Comparison of ENCODE assay signal across 28 mouse cellular contexts in genomic region chr14:12178645-12179044, GRCm38 (mm10).
"Had no signal": no experiment of that assay in that cellular context is flagged by ENCODE, and none has a peak within 500 bp of the region (broad histone marks: within the 10 kb centered on the region; RNA-seq: fewer than 3 reads in every experiment).

No protein-coding gene starts in this region.

- DNase-seq: gastrocnemius, adult 2 months; gastrocnemius, postnatal 10 days; gastrocnemius, postnatal 25 days; heart, postnatal 14 days; heart, postnatal 36 days; kidney, adult 18-20 months; kidney, adult 8-10 months; kidney, postnatal 10 days; kidney, postnatal 25 days; kidney, postnatal 4 days; liver; liver, embryonic 13.5 days; liver, postnatal 0 days had no signal

- ATAC-seq: forebrain, embryonic 16.5 days; hindbrain, embryonic 16.5 days; inflammation-experienced regulatory T-cells, adult 6 months; intestine, embryonic 15.5 days; intestine, postnatal 0 days; liver, postnatal 0 days had no signal

- H3K4me2 ChIP-seq: hindbrain, embryonic 12.5 days; hindbrain, embryonic 14.5 days; intestine, embryonic 15.5 days; limb, embryonic 12.5 days; liver, embryonic 11.5 days; liver, embryonic 13.5 days; liver, embryonic 15.5 days had no signal

- H3K27ac ChIP-seq: gastrocnemius, adult 2 months; heart, embryonic 10.5 days; hindbrain, embryonic 10.5 days; hindbrain, embryonic 12.5 days; hindbrain, embryonic 14.5 days; intestine, embryonic 15.5 days; left cerebral cortex, adult 2 months; limb, embryonic 10.5 days; limb, embryonic 12.5 days; liver, embryonic 13.5 days; liver, embryonic 15.5 days had no signal

- H3K36me3 ChIP-seq: heart, embryonic 10.5 days; hindbrain, embryonic 10.5 days; hindbrain, embryonic 12.5 days; intestine, embryonic 15.5 days; limb, embryonic 10.5 days; limb, embryonic 12.5 days; liver, embryonic 13.5 days; liver, embryonic 15.5 days had no signal

- H3K9me3 ChIP-seq: heart, embryonic 10.5 days; hindbrain, embryonic 10.5 days; hindbrain, embryonic 12.5 days; intestine, embryonic 15.5 days; limb, embryonic 10.5 days; limb, embryonic 12.5 days; liver, embryonic 13.5 days; liver, embryonic 15.5 days had no signal

- H3K4me3 ChIP-seq: gastrocnemius, adult 2 months; heart, embryonic 10.5 days; hindbrain, embryonic 10.5 days; hindbrain, embryonic 12.5 days; intestine, embryonic 15.5 days; layer of hippocampus, adult 2 months; left cerebral cortex, adult 2 months; limb, embryonic 10.5 days; limb, embryonic 12.5 days; liver, embryonic 13.5 days; liver, embryonic 15.5 days had no signal

- H3K9ac ChIP-seq: hindbrain, embryonic 12.5 days; hindbrain, embryonic 14.5 days; intestine, embryonic 15.5 days; limb, embryonic 12.5 days; liver, embryonic 13.5 days; liver, embryonic 15.5 days; liver, postnatal 0 days had no signal

- H3K4me1 ChIP-seq: limb, embryonic 12.5 days; liver, embryonic 13.5 days; liver, embryonic 15.5 days had no signal

- H3K27me3 ChIP-seq: hindbrain, embryonic 12.5 days; intestine, embryonic 15.5 days; limb, embryonic 12.5 days; liver, embryonic 13.5 days; liver, embryonic 15.5 days had no signal
